Mouse (Mus musculus): Measurements from ENCODE around the gene Ttc29.

Gene Ttc29

DNA sequence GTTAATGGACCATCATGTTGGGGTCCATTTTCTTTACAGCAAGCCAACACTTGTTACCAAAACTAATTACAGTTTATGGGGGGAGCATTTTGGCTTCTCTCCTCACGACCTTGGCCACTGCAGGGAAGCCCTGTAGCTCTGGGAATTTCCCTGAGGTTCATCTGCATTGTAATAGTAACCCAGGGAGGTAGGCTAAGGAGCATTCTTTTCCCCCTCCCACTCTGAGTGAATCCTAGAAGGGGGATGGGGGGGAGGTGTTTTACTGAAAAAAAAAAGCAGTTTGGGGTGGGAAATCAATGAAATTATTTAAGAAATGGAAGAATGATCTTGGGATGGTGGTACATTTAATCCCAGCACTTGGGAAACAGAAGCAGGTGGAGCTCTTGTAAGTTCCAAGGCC, 210.8 kb downstream of the Ttc29 start:
- DNase-seq (ENCODE audit: low spot score): no peak

DNA sequence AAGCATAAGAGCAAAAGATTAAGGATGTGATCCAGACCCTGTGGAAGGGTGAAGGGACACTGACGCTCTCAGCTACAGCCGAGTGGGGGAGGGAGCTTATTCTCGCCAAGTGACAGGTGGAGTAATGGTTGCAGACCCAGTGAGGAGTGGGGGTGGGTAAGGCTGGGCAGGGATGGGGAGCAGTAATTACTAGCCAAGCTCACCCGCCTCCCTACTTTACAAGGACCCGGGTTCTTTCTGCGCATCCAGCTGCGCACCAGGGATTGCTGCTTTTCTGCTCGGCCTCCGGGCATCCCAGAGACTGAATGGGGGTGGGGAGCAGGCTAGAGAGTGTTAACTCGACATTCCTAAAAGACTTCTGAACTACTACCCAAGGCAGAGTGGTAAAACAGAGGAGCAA, 213.4 kb downstream of the Ttc29 start:
- no peak for DNase-seq (ENCODE audit: low spot score)

DNA sequence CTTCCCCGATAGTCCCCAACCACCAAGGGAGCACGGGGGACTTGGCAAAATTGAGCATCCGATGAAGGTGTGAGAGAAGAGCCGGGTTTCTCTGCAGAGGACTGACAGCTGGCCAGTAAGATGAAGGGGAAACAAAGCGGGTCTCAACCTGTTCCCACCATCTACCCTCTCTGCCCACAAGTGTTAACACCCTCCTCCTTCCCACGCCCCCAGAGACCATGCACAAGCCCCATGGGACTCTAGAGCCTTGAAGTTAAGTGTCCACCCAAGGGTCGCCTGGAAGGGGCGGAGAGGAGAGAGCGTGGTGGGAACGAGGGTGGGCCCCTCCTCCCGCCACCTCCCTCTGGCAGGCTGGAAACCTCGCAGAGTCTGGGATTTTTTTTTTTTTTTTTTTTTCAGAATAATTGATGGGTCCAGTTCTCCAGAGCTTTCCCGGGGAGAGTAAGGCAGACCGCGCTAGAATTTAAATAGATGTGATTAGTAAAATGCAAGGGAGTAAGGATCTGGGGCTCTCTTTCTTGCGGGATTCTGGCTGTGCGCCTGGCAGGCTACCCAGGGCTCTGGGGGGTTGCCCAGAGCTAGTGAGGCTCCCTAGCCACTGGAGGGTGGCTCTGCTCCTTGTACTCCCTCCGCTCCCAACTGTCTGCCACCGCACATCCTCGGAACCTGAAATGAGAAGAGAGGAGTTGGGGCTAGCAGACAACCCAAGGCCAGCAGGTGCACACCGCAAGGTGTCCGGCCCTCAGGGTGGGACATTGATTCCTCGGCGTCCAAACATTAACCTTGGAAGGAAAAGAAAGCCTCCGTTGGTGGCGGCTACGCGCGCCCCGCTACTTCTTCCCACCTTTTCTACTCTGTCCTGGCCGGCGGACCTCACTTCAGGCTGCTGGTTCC, 214.0 kb downstream of the Ttc29 start:
- no peak for DNase-seq (ENCODE audit: low spot score)

DNA sequence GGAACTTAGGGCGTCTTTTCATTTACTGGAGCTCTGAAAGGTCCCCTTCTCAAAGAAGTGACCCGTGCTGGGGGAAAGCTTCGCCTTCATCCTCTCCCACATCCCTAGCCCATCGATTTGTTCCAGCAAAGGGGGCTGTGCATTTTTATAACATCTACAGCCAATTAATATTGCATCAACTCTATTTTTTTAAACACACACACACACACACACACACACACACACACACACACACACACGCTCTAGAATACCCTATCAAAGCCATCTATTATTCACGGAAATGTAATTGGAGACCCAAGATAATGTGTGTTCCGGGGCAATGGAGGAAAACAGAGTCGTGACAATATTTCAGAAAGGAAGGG, 214.7 kb downstream of the Ttc29 start:
- DNase-seq (ENCODE audit: low spot score): no peak

DNA sequence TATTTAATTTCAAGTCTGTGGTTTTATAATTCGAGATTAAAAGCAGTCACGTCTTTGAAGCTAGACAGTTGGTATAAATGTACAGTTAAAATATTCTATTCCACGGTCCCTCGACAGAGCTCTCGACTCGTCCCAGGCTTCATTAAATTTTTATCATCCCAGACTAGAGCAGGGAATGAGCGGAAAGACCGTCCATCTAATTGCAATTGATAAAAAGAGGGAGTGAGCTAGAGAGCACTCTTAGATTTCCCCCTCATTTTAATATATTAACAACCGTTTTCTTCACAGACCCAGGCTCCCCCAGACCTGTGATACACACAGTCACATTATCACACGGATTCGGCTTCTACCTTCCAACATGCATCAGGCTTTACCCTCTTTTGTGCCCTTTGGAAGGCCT, 215.1 kb downstream of the Ttc29 start:
- no peak for DNase-seq (ENCODE audit: low spot score)

DNA sequence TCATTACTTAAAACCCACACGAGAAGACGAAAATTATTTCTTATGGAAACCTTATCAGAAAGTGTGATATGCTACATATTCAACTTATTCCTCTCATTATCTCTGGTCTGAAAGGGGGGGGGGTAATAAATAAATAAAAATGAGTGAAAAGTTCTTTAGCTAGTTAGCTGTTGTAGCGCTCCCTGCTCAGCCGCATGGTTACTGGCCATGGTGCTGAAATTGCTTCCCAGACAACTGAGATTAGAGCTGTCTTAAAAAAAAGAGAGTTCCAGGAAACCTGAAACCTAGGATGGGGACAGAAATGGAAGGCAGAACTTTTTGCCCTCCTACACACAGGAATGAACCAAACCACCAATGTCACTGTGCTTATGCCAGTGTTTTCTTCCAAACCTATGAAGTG, 218.3 kb downstream of the Ttc29 start:
- peak; percentile 51 for DNase-seq (ENCODE audit: low spot score)

DNA sequence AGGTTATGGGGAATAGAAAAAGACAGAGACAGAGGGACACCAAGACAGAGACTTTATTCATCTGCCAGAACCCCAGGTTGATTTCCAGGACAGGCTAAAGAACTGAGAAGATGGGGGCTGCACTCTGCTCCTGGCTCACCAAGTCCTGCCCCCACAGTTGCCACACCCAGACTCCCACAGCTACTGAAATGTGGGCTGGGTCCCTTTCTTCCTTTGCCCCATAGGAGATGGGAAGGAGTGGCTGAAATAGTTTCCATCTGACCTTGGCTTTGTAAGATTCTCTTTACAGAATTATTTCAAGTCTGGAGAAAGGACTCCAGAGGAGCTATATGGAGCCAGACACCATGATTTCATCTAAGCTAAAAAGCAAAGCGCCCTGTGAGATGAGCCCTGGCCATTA, 219.4 kb downstream of the Ttc29 start:
- DNase-seq (ENCODE audit: low spot score): no peak

DNA sequence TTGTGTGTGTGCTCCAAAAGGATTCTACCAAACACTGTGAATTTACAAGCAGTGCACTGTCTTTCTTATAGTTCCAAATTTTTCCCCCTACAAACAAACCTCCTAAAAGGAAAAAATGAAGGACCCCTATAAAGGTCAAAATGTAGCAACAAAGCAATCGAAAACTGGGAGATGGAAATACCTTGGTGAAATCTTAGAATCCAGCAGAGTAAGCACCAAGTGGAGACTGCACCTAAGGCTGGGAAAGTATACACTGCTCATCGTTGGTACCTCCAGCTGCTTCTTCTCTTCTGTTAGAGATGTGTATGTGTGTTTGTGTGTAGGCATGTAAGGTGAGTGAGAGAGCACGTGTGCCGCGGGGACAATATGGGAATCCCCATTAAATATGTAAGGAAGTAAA, 220.2 kb downstream of the Ttc29 start:
- no peak for DNase-seq (ENCODE audit: low spot score)

DNA sequence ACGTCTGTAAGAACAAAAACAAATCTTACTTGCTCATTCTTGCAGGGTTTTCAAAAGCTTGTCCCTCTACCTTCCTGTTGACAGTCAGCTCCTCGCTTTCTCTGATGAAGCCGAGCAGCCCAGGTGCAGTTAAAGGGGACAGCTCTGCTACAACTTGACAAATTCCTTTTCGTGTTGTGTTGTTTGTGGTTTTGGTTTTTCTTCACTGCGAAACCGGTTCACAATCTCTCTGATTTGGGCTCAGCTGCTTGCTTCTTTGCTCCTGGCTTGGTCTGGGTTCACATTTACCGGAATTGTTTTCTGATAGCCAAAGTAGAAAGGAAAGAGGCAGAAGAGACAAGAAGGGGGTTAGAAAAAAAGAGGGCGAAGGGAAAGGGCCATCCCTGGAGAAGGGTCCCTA, 221.2 kb downstream of the Ttc29 start:
- DNase-seq (ENCODE audit: low spot score): no peak

DNA sequence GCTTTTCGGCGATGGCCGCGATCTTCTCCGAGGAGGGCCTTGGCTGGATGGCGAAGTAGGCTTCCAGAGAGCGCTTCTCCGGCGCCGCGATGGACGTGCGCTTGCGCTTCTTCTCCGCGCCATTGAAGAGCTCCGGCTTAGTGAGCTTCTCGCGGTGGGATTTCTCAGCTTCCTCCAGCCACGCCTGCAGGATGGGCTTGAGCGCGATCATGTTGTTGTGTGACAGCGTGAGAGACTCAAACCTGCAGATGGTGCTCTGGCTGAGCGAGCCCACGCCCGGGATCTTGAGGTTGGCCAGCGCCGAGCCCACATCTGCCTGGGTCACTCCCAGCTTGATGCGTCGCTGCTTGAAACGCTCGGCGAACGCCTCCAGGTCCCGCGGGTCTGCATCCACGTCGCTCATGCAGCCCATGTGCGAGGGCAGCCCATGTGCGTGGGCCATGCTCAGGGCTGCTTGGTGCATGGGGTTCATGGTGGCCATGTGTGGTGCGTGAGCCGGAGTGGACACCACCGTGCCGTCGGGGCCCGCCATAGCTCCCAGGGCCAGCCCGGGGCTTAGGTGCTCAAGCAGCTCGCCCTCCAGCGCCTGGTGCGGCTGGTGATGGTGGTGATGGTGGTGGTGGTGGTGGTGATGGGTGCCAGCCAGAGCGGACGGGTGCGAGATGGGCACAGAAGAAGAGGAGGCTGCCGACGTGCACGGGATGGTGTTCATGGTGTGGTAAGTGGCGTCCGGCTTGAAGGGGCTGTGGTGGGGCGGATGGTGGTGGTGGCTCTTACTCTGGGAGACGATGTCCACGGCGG, 221.9 kb downstream of the Ttc29 start:
- no peak for DNase-seq (ENCODE audit: low spot score)

DNA sequence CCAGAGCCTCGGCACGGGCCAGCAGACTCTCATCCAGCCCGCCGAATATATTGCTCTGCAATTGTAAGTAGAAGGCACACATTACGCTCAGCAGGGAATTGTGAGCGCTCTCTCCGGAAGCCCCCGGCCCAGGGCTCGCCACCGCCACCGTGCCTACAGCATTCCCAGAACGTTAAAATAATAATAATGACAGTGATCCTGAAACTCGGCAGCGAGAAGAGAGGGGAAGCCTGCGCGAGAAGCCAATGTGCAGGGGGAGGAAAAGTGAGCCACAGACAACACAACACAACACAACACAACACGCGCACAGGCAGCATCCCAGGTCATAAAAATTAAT, 222.5 kb downstream of the Ttc29 start:
- DNase-seq (ENCODE audit: low spot score): no peak

DNA sequence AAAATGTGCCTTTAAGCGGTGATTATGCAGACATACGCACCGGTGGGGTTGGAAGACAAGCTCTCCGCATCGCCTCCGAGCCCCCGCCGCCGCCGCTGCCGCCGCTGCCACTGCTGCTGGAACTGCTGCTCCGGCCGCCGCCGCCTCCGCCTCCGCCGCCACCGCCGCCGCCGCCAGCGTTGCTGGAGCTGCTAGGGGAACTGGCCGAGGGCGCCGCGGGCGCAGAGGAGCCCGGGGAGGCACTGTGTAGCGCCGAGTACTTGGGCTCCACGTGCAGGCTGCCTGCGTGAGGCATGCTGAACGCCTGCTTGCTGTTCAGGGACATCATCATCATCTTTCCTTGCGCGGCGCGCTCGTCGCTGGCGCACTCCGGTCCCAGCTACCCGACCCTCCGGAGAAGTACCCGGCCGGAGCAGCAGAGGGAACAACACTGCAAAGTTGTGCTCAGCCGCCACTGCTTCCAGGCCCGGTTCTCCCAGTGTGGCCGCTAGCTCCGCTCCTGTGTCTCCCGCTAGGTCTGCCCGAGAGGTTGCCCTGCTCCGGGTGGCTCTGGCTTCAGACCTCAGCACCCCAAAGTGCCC, 223.1 kb downstream of the Ttc29 start, which contains the start of gene Pou4f2:
TSS of gene Pou4f2 (minus strand) at position 575 of the 581 bp plus-strand sequence.
- DNase-seq (ENCODE audit: low spot score): no peak

DNA sequence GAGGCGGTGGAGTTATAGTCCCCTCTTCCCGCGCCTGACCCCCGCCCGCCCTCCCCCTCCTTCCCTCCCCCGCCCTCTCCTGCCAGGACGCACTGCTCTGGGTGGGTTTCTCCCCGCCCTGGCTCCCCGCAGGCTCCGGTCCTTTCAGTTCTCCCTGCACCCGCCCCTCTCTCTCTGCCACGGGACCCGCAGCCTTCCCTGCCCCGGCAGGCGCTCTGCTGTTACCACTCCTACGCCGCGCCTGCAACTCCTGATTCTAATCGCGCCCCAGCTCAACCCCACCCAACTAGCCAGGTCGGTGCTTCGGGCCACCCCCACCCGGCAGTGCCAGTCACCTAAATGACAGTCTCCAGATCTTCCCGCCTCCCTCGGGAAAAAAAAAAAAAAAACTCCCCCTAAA, 223.6 kb downstream of the Ttc29 start:
- DNase-seq (ENCODE audit: low spot score): no peak

DNA sequence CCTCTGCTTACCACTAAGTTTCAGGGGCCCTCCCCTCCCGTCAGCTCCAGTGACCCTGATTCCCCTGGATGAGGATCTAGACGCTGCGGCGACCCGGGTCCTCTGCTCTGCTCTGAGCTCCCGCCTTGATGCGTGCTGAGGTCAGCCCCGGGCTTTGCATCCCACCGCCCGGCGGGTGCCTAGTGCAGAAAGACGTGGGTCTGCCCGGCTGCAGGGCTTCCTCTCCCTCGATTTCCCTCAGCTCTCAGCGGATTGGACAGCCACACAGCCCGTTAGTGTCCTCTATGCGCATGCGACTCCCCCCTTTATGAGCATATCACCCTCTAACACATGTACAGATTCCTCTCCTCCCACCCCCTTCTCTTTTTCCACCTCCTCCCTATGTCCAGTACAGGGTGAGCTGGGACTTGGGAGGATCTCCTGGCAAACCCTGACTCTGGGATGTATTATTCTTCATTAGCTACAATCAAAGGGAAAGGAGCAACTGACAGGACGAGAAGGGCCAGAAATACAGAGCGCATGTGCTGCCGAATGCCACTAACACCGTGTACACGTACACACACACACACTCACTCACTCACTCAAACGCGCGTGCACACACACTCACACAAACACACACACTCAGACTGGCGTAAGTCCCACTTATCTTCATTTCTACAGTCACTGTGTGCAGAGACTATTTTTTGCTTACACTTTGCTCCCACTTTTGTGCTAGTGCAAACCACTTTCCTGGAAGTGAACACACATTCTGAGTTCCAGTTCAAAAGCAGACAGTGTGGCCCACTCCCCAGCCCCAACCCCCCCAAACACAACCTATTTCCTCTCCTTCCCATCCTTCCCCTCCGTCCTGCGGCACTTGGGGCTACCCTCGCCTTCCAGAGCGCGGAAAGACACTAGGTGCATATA, 224.3 kb downstream of the Ttc29 start:
- DNase-seq (ENCODE audit: low spot score): no peak

DNA sequence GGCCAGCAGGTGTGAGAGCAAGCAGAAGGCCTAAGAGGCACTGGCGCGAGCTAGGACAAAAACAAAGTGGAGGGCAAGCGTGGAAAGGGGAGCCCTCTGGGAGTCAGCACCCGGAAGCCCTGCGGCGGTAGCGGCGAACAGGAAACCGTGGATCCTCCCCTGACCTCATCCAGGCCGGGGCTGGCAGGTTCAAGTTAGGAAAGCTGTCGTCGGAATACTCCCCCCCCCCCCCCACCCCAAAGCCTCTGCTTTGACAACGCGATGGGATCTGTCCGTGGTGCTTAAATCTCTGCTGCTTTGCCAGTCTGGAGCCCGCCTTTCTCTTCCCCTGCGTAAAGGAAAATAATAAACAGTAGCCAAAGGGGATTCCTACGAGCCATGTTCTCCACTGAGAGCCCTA, 225.0 kb downstream of the Ttc29 start:
- DNase-seq (ENCODE audit: low spot score): peak; percentile 29

DNA sequence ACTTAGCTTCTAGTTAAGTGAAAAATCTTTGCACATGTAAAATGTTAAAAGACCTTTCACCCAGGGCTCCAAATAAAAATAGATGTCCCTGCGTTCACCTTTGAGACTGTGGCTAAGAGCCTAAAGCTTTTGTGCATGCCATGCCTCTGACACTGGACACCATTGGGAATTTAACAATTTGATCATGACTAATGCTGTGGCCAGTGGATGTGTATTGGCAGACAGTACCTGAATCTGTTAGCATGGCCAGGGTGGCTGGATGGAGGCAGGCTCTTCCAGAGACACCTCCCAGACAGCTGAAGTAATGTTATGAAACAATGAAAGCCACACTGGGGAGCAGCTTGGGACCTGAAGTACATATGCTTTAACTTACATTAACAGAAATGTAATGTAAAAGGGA, 229.7 kb downstream of the Ttc29 start:
- DNase-seq (ENCODE audit: low spot score): no peak

All from urinary bladder, postnatal 25 days (tissue).